Mouse (Mus musculus) MEL (cell line): ENCODE data around the gene Zfyve21.

Experiments
- BHLHE40 ChIP-seq: IDR thresholded peaks from 2 replicates; pipeline ENCODE4 v1.6.1; 2012; ENCODE audit warnings: low read depth, mild to moderate bottlenecking, inconsistent platforms, low read length, improper control_type of control experiment, borderline replicate concordance
- CTCF ChIP-seq, 3 experiments: IDR thresholded peaks in 2 of 3; conservative IDR thresholded peaks in 1 of 3; 2 replicates each; pipeline ENCODE4 v1.5.1; 2011 to 2012; ENCODE audit warnings: low read length in 3 of 3, low read depth in 2 of 3, mild to moderate bottlenecking in 2 of 3, improper control_type of control experiment in 1 of 3, inconsistent platforms in 1 of 3, mixed read lengths in 1 of 3, moderate library complexity in 1 of 3; ENCODE audit not compliant: control insufficient read depth in 1 of 3, insufficient read depth in 1 of 3, poor library complexity in 1 of 3, severe bottlenecking in 1 of 3
- E2F4 ChIP-seq: IDR thresholded peaks from 2 replicates; pipeline ENCODE4 v1.6.1; 2011; ENCODE audit warnings: low read depth, low read length, improper control_type of control experiment, borderline replicate concordance
- GABPA ChIP-seq: IDR thresholded peaks from 2 replicates; pipeline ENCODE4 v1.6.1; 2012; ENCODE audit warnings: low read depth, mild to moderate bottlenecking, inconsistent platforms, low read length, improper control_type of control experiment, moderate library complexity
- HCFC1 ChIP-seq: IDR thresholded peaks from 2 replicates; pipeline ENCODE4 v1.6.1; 2012; ENCODE audit warnings: low read depth, mild to moderate bottlenecking, inconsistent platforms, low read length, improper control_type of control experiment, moderate library complexity
- JUND ChIP-seq: IDR thresholded peaks from 2 replicates; pipeline ENCODE4 v1.6.1; 2011; ENCODE audit warnings: low read depth, mild to moderate bottlenecking, improper control_type of control experiment, low read length
- MAFK ChIP-seq: IDR thresholded peaks from 2 replicates; pipeline ENCODE4 v1.6.1; 2011; ENCODE audit warnings: low read depth, mild to moderate bottlenecking, low read length, improper control_type of control experiment, borderline replicate concordance
- MYC ChIP-seq: IDR thresholded peaks from 2 replicates; pipeline ENCODE4 v1.6.1; 2011; ENCODE audit warnings: low read depth, mild to moderate bottlenecking, low read length, improper control_type of control experiment, moderate library complexity
- POLR2A ChIP-seq, 2 experiments: IDR thresholded peaks; 2 replicates each; pipeline ENCODE4 v1.6.1; 2011 to 2012; ENCODE audit warnings: low read length in 2 of 2, mild to moderate bottlenecking in 2 of 2, control low read depth in 1 of 2, improper control_type of control experiment in 1 of 2, low read depth in 1 of 2, moderate library complexity in 1 of 2; ENCODE audit not compliant: control insufficient read depth in 1 of 2, insufficient read depth in 1 of 2, poor library complexity in 1 of 2
- RCOR1 ChIP-seq: IDR thresholded peaks from 2 replicates; pipeline ENCODE4 v1.6.1; 2012; ENCODE audit warnings: low read depth, mild to moderate bottlenecking, inconsistent platforms, low read length, improper control_type of control experiment
- ZKSCAN1 ChIP-seq: IDR thresholded peaks from 2 replicates; pipeline ENCODE4 v1.6.1; 2012; ENCODE audit warnings: low read depth, mild to moderate bottlenecking, inconsistent platforms, low read length, improper control_type of control experiment, moderate library complexity

- TF ChIP-seq POLR2A (IDR thresholded peaks at IDR 0.05; ENCODE audit: control insufficient read depth in 1 of 2, insufficient read depth in 1 of 2, low read depth in 1 of 2, low read length in 2 of 2, poor library complexity in 1 of 2) (no peak), MAFK (no peak), E2F4 (no peak), ZKSCAN1 (no peak), BHLHE40 (no peak), CTCF (IDR thresholded peaks at IDR 0.05 in 2 of 3, conservative IDR thresholded peaks at IDR 0.05 in 1 of 3; ENCODE audit: control insufficient read depth in 1 of 3, insufficient read depth in 1 of 3, low read depth in 2 of 3, low read length in 3 of 3, poor library complexity in 1 of 3, severe bottlenecking in 1 of 3) (no peak), MYC (no peak), JUND (no peak), GABPA (no peak), HCFC1 (no peak), RCOR1 (no peak)
These were observed 6.0 kb downstream of the Zfyve21 start for GRCm38 (mm10) chr12:111819936-111820335.
